Mouse (Mus musculus) layer of hippocampus, adult 2 months (tissue): ENCODE measurements around the gene Crp. TPM values are rescaled to one million over a fixed set of nuclear protein-coding genes. Genes with fewer than 3 reads are reported as not detected.

Source experiments
- DNase-seq, 2 experiments: peaks; one replicate each; pipeline ENCODE4 v3.0.0; 2022; ENCODE audit warnings: low spot score in 2 of 2
- H3K27ac ChIP-seq: fragments of 200-600 bp; 2 replicates; pipeline ENCODE4 v1.8.1; 2022
- H3K4me3 ChIP-seq: fragments of 200-600 bp; 2 replicates; pipeline ENCODE4 v1.8.1; 2022; ENCODE audit warnings: mild to moderate bottlenecking
- CTCF ChIP-seq: fragments of 200-600 bp; conservative IDR thresholded peaks from 2 replicates; pipeline ENCODE4 v1.8.1; 2022; ENCODE audit warnings: antibody characterized with exemption, mild to moderate bottlenecking, moderate library complexity
- total RNA-seq, 2 experiments: library from RNA; stranded (reverse); gene quantifications; 2 replicates each; pipeline ENCODE4 v1.2.3; 2021

Crp gene
- total RNA-seq, 2 experiments from 2014 or later: not detected

DNA sequence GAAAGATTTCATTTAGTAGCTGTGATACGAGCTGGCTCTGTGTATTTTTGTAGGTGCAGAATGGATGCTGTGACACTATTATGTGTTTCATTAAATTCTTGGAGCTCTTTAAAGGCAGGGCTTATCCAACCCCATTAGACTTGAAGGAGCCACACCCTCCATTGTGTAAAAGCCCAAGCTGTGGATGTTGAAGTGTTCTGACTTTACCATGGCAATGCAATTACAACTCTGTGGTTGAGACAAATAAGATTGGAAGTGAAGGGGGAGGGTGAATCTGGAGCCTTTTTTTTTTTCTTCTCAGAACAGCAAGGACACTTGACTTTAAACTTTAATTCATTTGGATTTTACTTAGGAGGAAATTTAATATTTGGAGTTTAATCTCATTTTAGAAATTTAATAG is 13.9 kb upstream of the Crp start:
- Histone ChIP-seq H3K4me3 (no peak overlapping the region), H3K27ac (no peak overlapping the region)
- no peak for TF ChIP-seq CTCF
- no peak for DNase-seq

GRCm38 (mm10) chr1:172685178-172685577 is 12.7 kb upstream of the Crp start:
- Histone ChIP-seq H3K27ac (no peak overlapping the region), H3K4me3 (no peak overlapping the region)
- no peak for TF ChIP-seq CTCF

GRCm38 (mm10) chr1:172697422-172697821 is 433 bp upstream of the Crp start:
- Histone ChIP-seq H3K27ac (no peak overlapping the region), H3K4me3 (no peak overlapping the region)
- TF ChIP-seq CTCF: no peak
- DNase-seq: no peak

More at GRCm38 (mm10) chr1:172685178-172685577, 12.7 kb upstream of the Crp start:
- DNase-seq: no peak

DNA sequence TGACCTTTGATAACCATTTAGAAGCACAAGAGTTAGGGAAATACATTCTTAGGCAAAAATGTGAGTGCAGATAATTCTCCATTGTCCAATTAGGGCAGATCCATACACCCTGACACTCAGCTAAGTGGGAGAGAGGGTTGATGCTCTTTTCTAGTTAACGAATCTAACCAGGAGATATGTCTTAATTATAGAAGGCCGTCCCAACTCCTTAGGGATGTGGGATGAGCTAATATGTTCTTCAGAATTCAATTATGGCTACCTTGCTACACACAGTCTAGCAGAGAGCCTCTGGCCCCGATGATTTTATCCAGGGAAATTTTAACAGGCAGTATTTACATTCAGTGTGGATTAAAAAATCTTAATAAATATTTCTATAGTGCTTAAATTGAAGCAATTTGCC is 3.0 kb downstream of the Crp start:
- Histone ChIP-seq H3K4me3 (no peak overlapping the region), H3K27ac (no peak overlapping the region)
- DNase-seq: no peak
- TF ChIP-seq CTCF: no peak

- DNase-seq: no peak
- Histone ChIP-seq H3K27ac (no peak overlapping the region), H3K4me3 (no peak overlapping the region)
- TF ChIP-seq CTCF: no peak
Observed at GRCm38 (mm10) chr1:172701381-172701780, 3.5 kb downstream of the Crp start.

DNA sequence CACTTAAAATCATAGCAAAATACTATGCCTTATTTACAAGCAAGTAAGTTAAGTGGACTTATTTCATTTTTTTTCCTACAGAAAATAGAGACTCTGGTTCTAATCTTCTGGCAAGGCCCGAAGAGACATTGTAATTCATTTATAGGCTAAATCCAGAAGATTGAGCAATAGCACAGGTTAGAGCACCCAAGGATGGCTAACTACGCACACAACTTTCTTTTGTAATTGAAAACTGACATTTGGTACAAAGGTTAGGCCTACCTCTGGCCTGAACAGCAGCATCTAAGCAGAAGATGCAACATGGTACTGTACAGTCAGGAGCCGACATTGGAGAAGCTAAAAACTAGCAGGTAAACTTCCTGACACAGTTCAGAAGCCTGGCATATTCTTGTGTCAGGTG is 4.0 kb downstream of the Crp start:
- no peak overlapping the region for H3K4me3 ChIP-seq
- no peak overlapping the region for H3K27ac ChIP-seq
- no peak for DNase-seq
- TF ChIP-seq CTCF: no peak

- DNase-seq: no peak
- Histone ChIP-seq H3K27ac (no peak overlapping the region), H3K4me3 (no peak overlapping the region)
- no peak for TF ChIP-seq CTCF
Observed at GRCm38 (mm10) chr1:172704769-172705168, 6.9 kb downstream of the Crp start.

- DNase-seq: no peak
- H3K27ac ChIP-seq: no peak overlapping the region
- no peak for TF ChIP-seq CTCF
- H3K4me3 ChIP-seq: no peak overlapping the region
Observed at GRCm38 (mm10) chr1:172706243-172706642, 8.4 kb downstream of the Crp start.

- DNase-seq: no peak
- TF ChIP-seq CTCF: no peak
- Histone ChIP-seq H3K27ac (no peak overlapping the region), H3K4me3 (no peak overlapping the region)
Observed at GRCm38 (mm10) chr1:172709788-172710350, 12.0 kb downstream of the Crp start.

DNA sequence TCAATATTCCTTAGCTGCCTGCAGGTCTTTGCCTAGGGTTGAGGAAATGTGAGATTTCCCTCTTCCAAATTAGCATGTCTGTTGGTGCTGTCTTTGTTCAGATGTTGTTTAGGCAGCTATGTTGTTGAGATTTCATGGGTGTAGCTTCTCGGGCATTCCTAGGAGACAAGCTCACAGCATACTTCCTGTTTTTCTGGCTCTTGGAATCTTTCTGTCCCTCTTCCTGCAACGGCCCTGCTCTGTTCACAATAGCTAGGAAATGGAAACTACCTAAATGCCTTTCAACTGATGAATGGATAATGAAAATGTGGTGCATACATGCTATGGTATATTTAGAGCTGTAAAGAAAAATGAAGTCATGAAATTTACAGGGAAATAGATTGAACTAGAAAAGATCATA is 13.5 kb downstream of the Crp start:
- Histone ChIP-seq H3K27ac (no peak overlapping the region), H3K4me3 (no peak overlapping the region)
- TF ChIP-seq CTCF: no peak
- no peak for DNase-seq

DNA sequence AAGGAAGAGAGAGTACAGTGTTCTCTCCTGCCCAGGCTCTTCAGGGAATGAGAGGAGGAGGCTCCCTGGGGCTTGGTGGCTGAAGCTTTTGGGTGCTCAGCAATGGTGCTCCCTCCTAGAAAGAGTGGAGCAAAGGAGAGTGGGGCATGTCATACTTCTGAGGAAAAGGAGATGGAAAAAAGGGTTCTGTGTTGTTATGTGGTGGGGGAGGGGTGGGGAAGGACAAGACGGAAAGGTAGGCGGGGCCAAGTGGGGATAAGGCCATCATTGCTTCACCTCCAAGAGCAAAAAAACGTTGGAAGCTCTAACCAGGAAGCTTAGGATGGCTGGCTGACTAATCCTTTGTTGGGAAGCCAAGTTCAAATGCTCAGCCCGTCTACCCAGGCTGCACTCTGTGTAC is 14.1 kb downstream of the Crp start:
- Histone ChIP-seq H3K4me3 (no peak overlapping the region), H3K27ac (no peak overlapping the region)
- no peak for TF ChIP-seq CTCF
- DNase-seq: no peak

GRCm38 (mm10) chr1:172751241-172751640 is 53.4 kb downstream of the Crp start:
- no peak overlapping the region for H3K27ac ChIP-seq
- no peak for TF ChIP-seq CTCF
- no peak overlapping the region for H3K4me3 ChIP-seq
- no peak for DNase-seq

DNA sequence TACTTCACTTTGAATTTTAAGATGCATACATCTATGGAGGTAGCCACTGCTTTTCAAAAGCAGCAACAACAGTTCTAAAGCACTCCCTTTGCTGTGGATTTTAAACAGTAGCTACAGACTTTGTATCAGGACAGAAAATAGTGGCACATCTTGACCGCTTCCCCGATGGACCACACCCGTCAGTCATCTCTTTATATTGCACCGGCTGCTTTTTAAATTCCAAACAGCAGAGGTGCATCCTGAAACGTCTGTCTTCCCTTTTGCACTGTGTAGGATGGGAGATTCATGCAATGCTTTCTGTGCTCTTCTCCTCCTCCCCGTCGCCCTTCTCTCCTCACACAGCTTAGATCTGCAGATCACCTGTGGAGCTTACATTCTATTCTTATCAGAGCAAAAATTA is 57.3 kb downstream of the Crp start:
- Histone ChIP-seq H3K27ac (no peak overlapping the region), H3K4me3 (no peak overlapping the region)
- DNase-seq: no peak
- no peak for TF ChIP-seq CTCF

DNA sequence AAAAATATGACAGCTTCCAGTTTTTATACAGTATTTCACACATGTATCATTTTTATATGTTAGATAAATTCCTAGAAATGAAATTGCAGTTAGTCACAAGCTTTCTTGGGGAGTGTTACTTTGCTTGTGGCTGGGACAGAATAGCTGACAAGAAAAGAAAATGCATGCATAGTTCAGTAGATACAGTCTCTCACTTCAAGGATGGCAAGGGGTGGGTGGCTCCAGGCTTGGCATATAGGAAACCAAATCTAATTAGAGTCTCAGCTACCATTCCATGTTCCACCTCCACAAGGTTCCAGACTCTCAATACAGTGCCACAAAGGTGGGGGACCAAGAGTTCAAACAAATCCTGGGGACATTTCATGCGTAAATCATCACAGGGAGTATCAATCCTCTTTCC is 61.7 kb downstream of the Crp start:
- H3K27ac ChIP-seq: no peak overlapping the region
- no peak for TF ChIP-seq CTCF
- H3K4me3 ChIP-seq: no peak overlapping the region
- no peak for DNase-seq

DNA sequence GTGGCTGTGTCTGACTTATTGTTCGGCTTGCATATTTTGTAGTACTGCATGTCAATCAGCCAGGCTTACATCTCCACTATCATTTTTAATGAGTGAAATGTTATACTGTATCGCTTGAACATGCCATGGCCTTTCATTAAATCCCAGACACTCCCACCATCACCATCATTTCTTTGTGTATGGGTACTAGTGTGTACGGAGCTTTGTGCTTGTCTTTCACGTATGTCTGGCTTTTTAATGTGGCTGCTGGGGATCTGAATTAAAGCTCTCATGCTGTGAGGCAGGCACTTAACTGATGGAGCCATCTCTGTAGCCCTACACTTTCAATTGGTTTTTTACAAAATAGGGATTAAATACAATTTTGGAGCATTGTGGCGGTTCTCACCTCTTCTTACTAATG is 81.3 kb downstream of the Crp start:
- DNase-seq: no peak

More for the DNA sequence above, 81.3 kb downstream of the Crp start:
- no peak overlapping the region for H3K4me3 ChIP-seq
- H3K27ac ChIP-seq: no peak overlapping the region
- TF ChIP-seq CTCF: no peak
